Mouse (Mus musculus) spleen, adult 2 months (tissue): ENCODE results near the gene Irgm1. TPM values are rescaled to one million over a fixed set of nuclear protein-coding genes. Genes with fewer than 3 reads are reported as not detected.
A peak's percentile ranks its signal among the peaks of the same experiment; 100 is the strongest.

Experiments
- DNase-seq, 2 experiments: peaks; one replicate each; pipeline versions ENCODE4 v3.0.0 to v3.0.0-alpha.2; 2012 to 2021; ENCODE audit warnings: low spot score in 2 of 2, low read depth in 1 of 2
- H3K27ac ChIP-seq: fragments of 200-500 bp; 2 replicates; pipeline ENCODE4 v1.5.1; 2012; ENCODE audit warnings: low read length, inconsistent platforms; ENCODE audit not compliant: insufficient read depth
- H3K27me3 ChIP-seq: fragments of 200-500 bp; 2 replicates; pipeline ENCODE4 v1.6.1; 2012; ENCODE audit warnings: mild to moderate bottlenecking, moderate library complexity, low read length, inconsistent platforms; ENCODE audit not compliant: control insufficient read depth, insufficient read depth
- H3K36me3 ChIP-seq: fragments of 200-500 bp; 2 replicates; pipeline ENCODE4 v1.6.1; 2012; ENCODE audit warnings: mild to moderate bottlenecking, low read length, inconsistent platforms; ENCODE audit not compliant: control insufficient read depth, insufficient read depth
- H3K4me1 ChIP-seq: fragments of 200-500 bp; 2 replicates; pipeline ENCODE4 v1.6.1; 2011; ENCODE audit warnings: inconsistent platforms; ENCODE audit not compliant: control insufficient read depth, insufficient read depth, insufficient read length
- H3K4me3 ChIP-seq: fragments of 200-500 bp; 2 replicates; pipeline ENCODE4 v1.5.1; 2011; ENCODE audit warnings: mild to moderate bottlenecking, inconsistent platforms; ENCODE audit not compliant: insufficient read depth, insufficient read length; ENCODE audit errors: extremely low read depth
- CTCF ChIP-seq: fragments of 200-500 bp; IDR thresholded peaks from 2 replicates; pipeline ENCODE4 v1.5.1; 2011; ENCODE audit warnings: mild to moderate bottlenecking, inconsistent platforms; ENCODE audit not compliant: insufficient read depth, insufficient read length, insufficient replicate concordance; ENCODE audit errors: extremely low read depth
- POLR2A ChIP-seq: fragments of 200-500 bp; IDR thresholded peaks from 2 replicates; pipeline ENCODE4 v1.6.1; 2011; ENCODE audit warnings: low read depth, low read length, inconsistent platforms
- WGBS: fragments of 180-500 bp; shearing (Covaris S2); methylation state at CpG from one replicate; pipeline ENCODE4 v1.1.7; 2018; 5-methylcytosine and 5-hydroxymethylcytosine counted together
- polyA plus RNA-seq: library from polyadenylated mRNA; depleted of rRNA; stranded (reverse); fragments of >200 nt; gene quantifications from 2 replicates; pipeline ENCODE4 v1.2.3, GENCODE M21; 2012

The Irgm1 gene
- polyA plus RNA-seq, 1 experiment, result 10.6 TPM

- H3K4me1 ChIP-seq, result peaks cover 7% of the 10 kb centered on the region; the same call in 1 of the 2 replicates
- H3K36me3 ChIP-seq, result peaks cover 4% of the 10 kb centered on the region
- H3K27ac ChIP-seq, result peak overlapping the region; percentile 97
- no peaks in the 10 kb centered on the region for H3K27me3 ChIP-seq
- WGBS, result under 1% methylated on average over 17 of the region's 17 CpGs
- TF ChIP-seq CTCF (no peak), POLR2A (peak; percentile 34; the same call in 1 of the 2 replicates)
- peak overlapping the region; percentile 63 for H3K4me3 ChIP-seq
- no peak for DNase-seq
Measured at GRCm38 (mm10) chr11:48871817-48872541, 496 bp upstream of the Irgm1 start.

- no peak for TF ChIP-seq CTCF
- TF ChIP-seq POLR2A, result no peak
- Histone ChIP-seq H3K27me3 (no peaks in the 10 kb centered on the region), H3K4me3 (peak overlapping the region; percentile 63), H3K4me1 (peaks cover 7% of the 10 kb centered on the region; the same call in 1 of the 2 replicates), H3K36me3 (peaks cover 16% of the 10 kb centered on the region), H3K27ac (peak overlapping the region; percentile 97)
- DNase-seq, result no peak
- under 1% methylated on average over 7 of the region's 7 CpGs for WGBS
Measured at GRCm38 (mm10) chr11:48870781-48871180, 702 bp downstream of the Irgm1 start.

- TF ChIP-seq POLR2A (no peak), CTCF (no peak)
- Histone ChIP-seq H3K27ac (peak overlapping the region; percentile 67), H3K27me3 (no peaks in the 10 kb centered on the region), H3K4me1 (peaks cover 4% of the 10 kb centered on the region; the same call in 1 of the 2 replicates), H3K4me3 (peak overlapping the region; percentile 63), H3K36me3 (peaks cover 25% of the 10 kb centered on the region)
- 3% methylated on average over 7 of the region's 7 CpGs for WGBS
- DNase-seq, result no peak
Measured at GRCm38 (mm10) chr11:48869380-48870110, 1.9 kb downstream of the Irgm1 start.

GRCm38 (mm10) chr11:48866481-48866880 lies 5.0 kb downstream of the Irgm1 start:
- no peak for TF ChIP-seq POLR2A
- no peak for TF ChIP-seq CTCF
- H3K4me1 ChIP-seq, result no peaks in the 10 kb centered on the region
- 97% methylated on average over 9 of the region's 9 CpGs for WGBS

GRCm38 (mm10) chr11:48863808-48864207 lies 7.7 kb downstream of the Irgm1 start:
- Histone ChIP-seq H3K27ac (no peak overlapping the region), H3K36me3 (peaks cover 26% of the 10 kb centered on the region), H3K4me1 (no peaks in the 10 kb centered on the region), H3K27me3 (no peaks in the 10 kb centered on the region), H3K4me3 (no peak overlapping the region)
- TF ChIP-seq CTCF, result no peak
- no peak for TF ChIP-seq POLR2A
- WGBS, result 62% methylated on average over 3 of the region's 3 CpGs
- no peak for DNase-seq

More at GRCm38 (mm10) chr11:48866481-48866880, 5.0 kb downstream of the Irgm1 start:
- Histone ChIP-seq H3K27me3 (no peaks in the 10 kb centered on the region), H3K4me3 (no peak overlapping the region), H3K36me3 (peaks cover 26% of the 10 kb centered on the region), H3K27ac (no peak overlapping the region)
- DNase-seq, result no peak

GRCm38 (mm10) chr11:48862784-48863319 lies 8.6 kb downstream of the Irgm1 start:
- TF ChIP-seq CTCF, result no peak
- no peak for DNase-seq
- no peaks in the 10 kb centered on the region for H3K4me1 ChIP-seq
- H3K27ac ChIP-seq, result no peak overlapping the region
- H3K27me3 ChIP-seq, result no peaks in the 10 kb centered on the region
- WGBS, result 95% methylated on average over 1 of the region's 1 CpGs
- H3K4me3 ChIP-seq, result no peak overlapping the region
- peaks cover 24% of the 10 kb centered on the region for H3K36me3 ChIP-seq
